Mouse (Mus musculus): Measurements from ENCODE around the gene Pex11b.

DNA sequence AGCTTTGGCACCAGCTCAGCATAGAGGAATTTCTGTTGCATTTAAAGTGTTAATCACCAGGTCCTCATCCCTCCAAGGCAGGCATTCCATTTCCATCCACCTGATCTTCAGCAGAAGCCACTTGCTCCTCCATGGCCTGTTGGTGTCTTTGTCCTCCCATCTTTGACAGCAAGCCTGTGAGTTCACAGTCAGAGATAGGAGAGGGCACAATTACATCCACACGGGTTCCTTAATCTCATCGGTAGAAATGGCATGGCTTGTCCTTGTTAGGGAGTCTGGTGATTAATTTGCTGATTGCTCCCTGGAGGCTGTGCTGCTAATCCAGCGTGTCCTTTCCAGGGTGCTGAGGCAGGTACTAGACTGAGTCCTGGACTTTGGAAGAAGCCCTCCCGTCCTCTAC is 38.3 kb downstream of the Pex11b start:
- TF ChIP-seq POLR2A (IDR thresholded peaks at IDR 0.05; ENCODE audit: low read depth, low read length) = no peak
- no peak for TF ChIP-seq CTCF (IDR thresholded peaks at IDR 0.05; ENCODE audit: extremely low read depth, insufficient read depth, insufficient read length, insufficient replicate concordance)
